Mouse (Mus musculus) mature B cell (primary cell): ENCODE data around the gene Slit3.

Experiments
- in situ Hi-C: fragments of 300-500 bp; cut with MboI; formaldehyde crosslinking; loops from 2 replicates; pipeline ENCODE4 v1.14.3; 2019

Gene Slit3

GRCm38 (mm10) chr11:35625576-35625975 is 504.6 kb downstream of the Slit3 start:
- in situ Hi-C loops, result no loop called here

GRCm38 (mm10) chr11:35626161-35626885 is 505.3 kb downstream of the Slit3 start:
- in situ Hi-C loops, result no loop called here

- in situ Hi-C loops, result no loop called here
Observed at GRCm38 (mm10) chr11:35627815-35628214, 506.8 kb downstream of the Slit3 start.

GRCm38 (mm10) chr11:35632262-35632661 is 511.2 kb downstream of the Slit3 start:
- in situ Hi-C loops, result no loop called here

GRCm38 (mm10) chr11:35637102-35637501 is 516.1 kb downstream of the Slit3 start:
- in situ Hi-C loops, result no loop called here

- in situ Hi-C loops, result no loop called here
Observed at GRCm38 (mm10) chr11:35638862-35639384, 517.9 kb downstream of the Slit3 start.

GRCm38 (mm10) chr11:35639428-35639827 is 518.4 kb downstream of the Slit3 start:
- in situ Hi-C loops, result no loop called here

GRCm38 (mm10) chr11:35651286-35651685 is 530.3 kb downstream of the Slit3 start:
- in situ Hi-C loops, result no loop called here

- in situ Hi-C loops, result no loop called here
Observed at GRCm38 (mm10) chr11:35655836-35656235, 534.8 kb downstream of the Slit3 start.

GRCm38 (mm10) chr11:35657582-35657981 is 536.6 kb downstream of the Slit3 start:
- in situ Hi-C loops, result no loop called here

GRCm38 (mm10) chr11:35660967-35661366 is 539.9 kb downstream of the Slit3 start:
- in situ Hi-C loops, result no loop called here

- in situ Hi-C loops, result no loop called here
Observed at GRCm38 (mm10) chr11:35662945-35663344, 541.9 kb downstream of the Slit3 start.

GRCm38 (mm10) chr11:35663661-35664060 is 542.6 kb downstream of the Slit3 start:
- in situ Hi-C loops, result no loop called here

GRCm38 (mm10) chr11:35664991-35665390 is 544.0 kb downstream of the Slit3 start:
- in situ Hi-C loops, result no loop called here

GRCm38 (mm10) chr11:35667428-35667827 is 546.4 kb downstream of the Slit3 start:
- in situ Hi-C loops, result no loop called here

GRCm38 (mm10) chr11:35668138-35668537 is 547.1 kb downstream of the Slit3 start:
- in situ Hi-C loops, result no loop called here

GRCm38 (mm10) chr11:35668750-35669149 is 547.7 kb downstream of the Slit3 start:
- in situ Hi-C loops, result no loop called here

GRCm38 (mm10) chr11:35669536-35669935 is 548.5 kb downstream of the Slit3 start:
- in situ Hi-C loops, result no loop called here

GRCm38 (mm10) chr11:35670181-35670580 is 549.2 kb downstream of the Slit3 start:
- in situ Hi-C loops, result no loop called here

GRCm38 (mm10) chr11:35670746-35671145 is 549.7 kb downstream of the Slit3 start:
- in situ Hi-C loops, result no loop called here

GRCm38 (mm10) chr11:35673050-35673449 is 552.0 kb downstream of the Slit3 start:
- in situ Hi-C loops, result no loop called here

- in situ Hi-C loops, result no loop called here
Observed at GRCm38 (mm10) chr11:35674242-35674641, 553.2 kb downstream of the Slit3 start.

- in situ Hi-C loops, result loop anchor here (25.0 kb wide), 1 partner anchor 839 kb away; the partner anchor contains the start of gene Spdl1
Observed at GRCm38 (mm10) chr11:35676744-35677143, 555.7 kb downstream of the Slit3 start.

GRCm38 (mm10) chr11:35679976-35680375 is 559.0 kb downstream of the Slit3 start:
- in situ Hi-C loops, result loop anchor here (25.0 kb wide), 1 partner anchor 843 kb away; the partner anchor contains the start of gene Spdl1
